Mouse (Mus musculus): ENCODE measurements around the gene Tsc1.

The Tsc1 gene

DNA sequence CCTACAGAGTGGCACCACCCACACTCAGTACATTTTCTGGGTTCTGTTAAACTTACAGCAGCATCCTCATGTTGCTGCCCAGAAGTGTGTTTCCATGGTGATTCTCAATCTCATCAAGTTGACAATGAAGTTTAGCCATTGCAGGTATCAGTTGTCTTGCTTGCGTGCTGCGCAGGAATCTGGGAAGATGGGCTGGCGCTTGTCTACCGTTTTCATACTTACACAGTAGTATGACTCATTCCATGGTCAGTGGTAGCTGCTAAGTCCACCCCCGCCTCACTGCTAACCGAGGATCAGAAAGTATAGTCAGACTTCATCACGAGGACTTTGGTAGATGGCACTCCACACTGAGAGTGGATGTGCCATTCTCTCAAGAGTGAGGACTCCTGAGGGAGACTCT is 12.3 kb downstream of the Tsc1 start:
- DNase-seq: no peak

DNA sequence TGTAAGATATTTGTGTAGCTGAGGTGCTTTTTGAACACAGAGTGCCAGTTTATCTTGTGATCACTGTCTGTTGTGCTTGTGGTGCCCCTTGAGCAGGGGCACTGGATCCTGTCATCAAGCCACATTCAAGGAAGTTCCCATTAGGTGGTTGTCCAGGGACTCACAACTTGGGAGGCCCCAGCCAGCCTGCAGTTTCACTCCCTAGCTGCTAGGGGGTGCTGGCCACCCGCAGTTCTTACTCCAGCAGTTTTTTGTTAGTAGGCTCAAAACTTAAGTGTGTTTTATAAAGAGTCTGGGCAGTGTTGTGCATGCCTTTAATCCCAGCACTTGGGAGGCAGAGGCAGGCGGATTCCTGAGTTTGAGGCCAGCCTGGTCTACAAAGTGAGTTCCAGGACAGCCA is 13.3 kb downstream of the Tsc1 start:
- DNase-seq: peak; percentile 31

DNA sequence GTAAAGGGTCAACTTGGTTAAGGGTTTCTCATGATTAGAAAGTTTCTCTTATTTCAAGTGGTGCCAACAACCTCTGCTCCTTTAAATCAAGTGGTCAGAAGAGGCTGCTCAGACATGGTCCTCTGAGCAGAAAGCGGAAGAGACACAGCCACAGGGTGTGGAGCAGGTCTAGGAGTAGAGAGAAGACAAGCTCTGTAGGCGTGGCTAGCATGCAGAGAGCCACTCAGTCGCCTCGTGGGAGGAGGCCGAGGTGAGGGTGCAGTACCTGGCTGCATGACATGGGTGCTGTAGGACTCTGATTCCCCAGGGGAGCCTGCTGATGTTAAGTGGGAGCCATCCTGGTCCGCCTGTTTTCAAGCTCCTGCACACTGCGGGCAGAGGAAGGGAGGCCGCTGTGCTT is 15.2 kb downstream of the Tsc1 start:
- DNase-seq: no peak

DNA sequence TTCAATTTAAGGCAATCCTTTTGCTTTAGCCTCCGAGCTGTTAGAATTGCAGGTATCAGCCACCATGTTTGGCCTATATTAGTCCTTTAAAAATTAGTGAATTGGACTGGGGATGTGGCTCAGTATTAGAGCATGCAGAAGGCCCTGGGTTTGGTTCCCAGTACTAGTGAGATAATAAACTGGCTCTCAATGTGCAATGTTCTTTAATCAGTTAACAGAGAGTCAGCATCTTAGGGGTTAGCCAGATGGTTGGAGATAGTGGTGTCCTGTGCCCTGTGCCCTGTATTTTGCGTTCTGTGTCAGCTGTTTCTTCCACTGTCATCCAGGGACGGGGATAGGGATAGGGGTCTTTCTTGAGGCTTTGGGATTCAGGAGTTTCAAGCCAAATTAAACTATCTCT is 21.9 kb downstream of the Tsc1 start:
- DNase-seq: no peak

DNA sequence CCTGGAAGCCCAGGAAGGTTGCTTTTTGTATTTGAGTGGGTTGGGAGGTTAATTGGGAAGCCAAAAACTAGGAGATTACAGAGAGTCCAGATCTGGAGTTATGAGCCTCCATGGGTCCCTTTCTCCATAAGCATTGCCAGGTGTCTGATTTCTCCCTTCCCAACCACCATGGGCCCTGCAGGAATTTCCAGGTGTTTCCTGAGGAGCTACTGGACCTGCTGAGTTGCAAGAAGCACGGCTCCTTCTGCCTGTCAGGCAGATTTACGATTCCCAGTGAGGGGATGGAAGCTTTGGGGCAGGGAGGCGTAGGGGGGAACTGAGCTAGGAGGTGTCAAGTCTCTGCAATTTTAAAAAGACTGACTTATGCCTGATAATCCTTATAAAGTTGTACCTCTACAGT is 24.8 kb downstream of the Tsc1 start:
- DNase-seq: no peak

DNA sequence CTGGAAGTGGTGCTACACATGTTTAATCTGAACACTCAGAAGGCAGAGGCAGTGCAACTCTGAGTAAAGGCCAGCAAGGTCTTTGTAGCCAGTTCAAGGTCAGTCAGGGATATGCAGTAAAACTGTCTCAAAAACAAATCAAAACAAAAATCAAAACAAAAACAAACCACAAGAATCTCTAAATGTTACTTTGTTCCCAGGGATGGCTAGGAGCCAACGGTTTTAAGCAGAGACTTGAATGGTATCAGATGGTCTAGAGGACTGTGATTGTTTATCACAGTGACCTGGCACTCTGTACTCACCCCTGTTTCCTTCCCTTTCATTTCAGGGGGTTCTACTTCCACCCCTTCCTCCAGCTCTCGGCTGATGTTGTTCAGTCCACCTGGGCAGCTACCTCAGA is 30.4 kb downstream of the Tsc1 start:
- peak; percentile 50 for DNase-seq

DNA sequence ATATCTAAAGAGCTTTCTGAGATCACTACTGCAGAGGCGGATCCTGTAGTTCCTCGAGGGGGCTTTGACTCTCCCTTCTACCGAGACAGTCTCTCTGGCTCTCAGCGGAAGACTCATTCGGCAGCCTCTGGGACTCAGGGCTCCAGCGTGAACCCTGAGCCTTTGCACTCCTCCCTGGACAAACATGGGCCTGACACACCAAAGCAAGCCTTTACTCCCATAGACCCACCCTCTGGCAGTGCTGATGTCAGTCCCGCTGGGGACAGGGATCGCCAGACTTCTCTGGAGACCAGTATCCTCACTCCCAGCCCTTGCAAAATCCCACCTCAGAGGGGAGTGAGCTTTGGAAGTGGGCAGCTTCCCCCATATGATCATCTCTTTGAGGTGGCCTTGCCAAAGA is 35.0 kb downstream of the Tsc1 start:
- DNase-seq: no peak

DNA sequence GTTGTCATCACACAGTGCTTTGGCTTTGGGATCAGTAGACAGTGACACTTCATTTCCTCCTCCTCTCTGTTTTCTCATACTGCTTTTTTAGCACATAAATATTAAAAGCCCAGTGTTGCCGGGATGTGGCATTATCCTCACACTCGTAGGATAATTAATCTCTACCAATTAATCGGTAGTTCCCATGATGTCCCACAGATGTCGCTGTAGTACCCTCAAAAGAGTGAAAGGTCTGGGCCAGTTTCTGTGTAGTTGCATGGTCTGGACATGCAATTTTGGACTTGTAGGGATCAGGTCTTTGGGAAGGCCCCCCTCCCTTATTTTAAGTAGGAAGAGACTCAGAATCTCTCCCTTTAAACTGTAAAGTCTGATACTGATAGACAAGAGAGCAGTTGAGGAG is 39.7 kb downstream of the Tsc1 start:
- peak; percentile 67 for DNase-seq

DNA sequence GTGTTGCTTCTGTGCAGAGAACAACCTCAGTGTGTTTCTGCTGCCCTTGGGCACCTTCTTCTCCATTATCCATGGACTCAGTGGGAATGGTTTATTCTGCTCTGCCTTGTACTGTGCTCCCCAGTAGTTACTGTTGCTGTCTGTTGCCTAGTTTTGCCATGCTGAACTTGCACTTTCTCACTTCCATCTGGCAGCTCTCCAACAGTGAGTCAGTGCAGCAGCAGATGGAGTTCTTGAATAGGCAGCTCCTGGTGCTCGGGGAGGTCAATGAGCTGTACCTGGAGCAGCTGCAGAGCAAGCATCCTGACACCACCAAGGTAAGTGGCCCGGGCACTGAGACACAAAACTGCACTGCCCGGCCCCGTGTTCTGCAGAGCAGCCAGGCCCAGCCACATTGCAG is 40.7 kb downstream of the Tsc1 start:
- peak; percentile 63 for DNase-seq

GRCm38 (mm10) chr2:28685895-28686294 is 44.9 kb downstream of the Tsc1 start:
- DNase-seq: no peak

- peak; percentile 63 for DNase-seq
Measured at GRCm38 (mm10) chr2:28688431-28688830, 47.4 kb downstream of the Tsc1 start.

DNA sequence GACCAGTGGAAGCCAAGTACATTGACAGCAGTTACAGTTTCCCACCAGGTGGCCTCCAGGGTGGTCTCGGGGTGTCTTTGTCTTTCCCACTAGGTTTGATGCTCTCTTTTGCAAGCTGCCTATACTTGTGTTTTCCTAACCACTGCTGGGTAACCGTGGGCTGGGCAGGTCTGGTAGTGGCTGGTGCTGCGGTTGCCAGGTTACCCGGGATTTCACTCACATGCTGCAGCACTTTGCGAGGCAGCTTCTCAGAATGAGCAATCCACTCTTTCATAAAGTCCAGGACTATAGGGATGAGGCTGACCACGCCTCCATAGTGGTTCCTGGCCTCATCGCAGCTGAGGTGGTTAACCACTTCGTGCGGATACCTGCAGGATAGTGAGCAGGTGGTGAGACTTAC is 51.7 kb downstream of the Tsc1 start:
- no peak for DNase-seq

GRCm38 (mm10) chr2:28698566-28698965 is 57.5 kb downstream of the Tsc1 start:
- DNase-seq: no peak

GRCm38 (mm10) chr2:28699361-28700335 is 58.6 kb downstream of the Tsc1 start, which contains the start of the genes Spaca9 and Ak8:
Gene Spaca9 (minus strand): TSS chr2:28699727.
Gene Ak8 (plus strand): TSS chr2:28700164.
- DNase-seq: peak; percentile 92

GRCm38 (mm10) chr2:28701646-28702262 is 60.7 kb downstream of the Tsc1 start:
- DNase-seq: no peak

DNA sequence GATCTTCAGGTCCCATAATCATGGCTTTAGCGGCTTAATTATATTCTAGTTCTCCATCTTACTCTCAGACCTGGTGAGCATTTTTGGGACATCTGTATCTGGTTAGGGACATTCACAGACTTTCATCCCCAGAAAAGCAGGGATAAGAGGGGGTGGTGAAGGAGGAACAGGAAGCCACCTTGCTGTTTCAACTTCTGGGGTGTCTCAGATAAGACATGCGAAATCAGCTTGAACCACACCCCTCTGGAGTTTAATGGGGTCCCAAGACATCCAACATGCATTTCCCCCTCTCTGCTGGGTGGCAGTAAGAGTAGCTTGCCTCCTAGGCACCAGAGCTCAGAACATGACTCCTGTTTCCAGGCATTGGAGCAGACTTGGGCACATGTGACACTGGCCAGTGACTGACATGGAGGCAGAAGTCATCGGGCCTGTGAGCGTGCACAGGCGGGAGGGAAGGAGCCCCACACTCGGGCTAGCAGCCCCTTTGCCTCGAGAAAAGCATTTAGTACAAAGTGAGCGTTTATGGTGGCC is 65.1 kb downstream of the Tsc1 start:
- no peak for DNase-seq

GRCm38 (mm10) chr2:28706787-28707186 is 65.8 kb downstream of the Tsc1 start:
- DNase-seq: no peak

- DNase-seq: no peak
Measured at GRCm38 (mm10) chr2:28713036-28713435, 72.0 kb downstream of the Tsc1 start.

GRCm38 (mm10) chr2:28722419-28722818 is 81.4 kb downstream of the Tsc1 start:
- no peak for DNase-seq

DNA sequence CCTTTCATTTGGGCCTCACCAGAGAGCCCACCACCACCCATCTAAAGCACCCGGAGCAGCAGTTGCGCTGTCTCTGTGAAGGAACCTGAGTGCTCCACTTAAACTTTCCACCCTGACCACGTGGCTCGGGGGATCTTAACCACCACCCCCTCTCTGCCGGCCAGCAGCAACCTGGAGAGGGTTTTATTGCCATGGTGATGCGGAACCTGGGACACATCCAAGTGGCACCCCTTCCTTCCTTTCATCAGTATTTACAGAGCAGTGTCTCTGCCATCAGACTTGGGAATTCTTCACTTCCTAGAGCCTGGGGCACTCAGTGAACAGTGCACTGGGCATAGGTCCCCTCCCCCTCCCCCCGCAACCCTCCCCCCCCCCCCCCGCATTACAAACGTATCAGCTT is 82.9 kb downstream of the Tsc1 start:
- peak; percentile 21 for DNase-seq

- DNase-seq: no peak
Measured at GRCm38 (mm10) chr2:28727786-28728404, 86.9 kb downstream of the Tsc1 start.

- no peak for DNase-seq
Measured at GRCm38 (mm10) chr2:28730676-28731075, 89.6 kb downstream of the Tsc1 start.

DNA sequence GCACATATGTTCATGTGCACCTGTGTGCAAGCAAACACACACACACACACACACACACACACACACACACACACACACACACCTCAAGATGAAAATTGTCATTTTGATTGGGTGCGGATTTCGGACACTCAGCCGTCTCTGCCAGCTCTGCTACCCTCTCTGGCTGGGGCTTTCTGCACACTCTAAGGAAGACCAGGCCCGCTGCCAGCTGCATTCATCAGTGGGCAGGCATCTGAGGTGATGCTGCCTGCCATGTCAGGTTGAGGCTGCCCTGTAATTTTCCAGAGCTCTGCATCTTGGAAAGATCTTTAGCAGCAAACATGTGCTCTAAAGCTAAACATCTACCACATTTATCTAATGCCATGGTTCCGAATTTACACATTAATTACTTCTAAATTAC is 96.1 kb downstream of the Tsc1 start:
- no peak for DNase-seq
